Mouse (Mus musculus): ENCODE results near the gene Rnase1. TPM values are rescaled to one million over a fixed set of nuclear protein-coding genes. Genes with fewer than 3 reads are reported as not detected.

Rnase1 gene
- polyA plus RNA-seq, 1 experiment, result not detected

GRCm38 (mm10) chr14:51130315-51130940, 16.2 kb downstream of the Rnase1 start:
- H3K4me3 ChIP-seq (replicated peaks; ENCODE audit: control insufficient read depth, low read depth, low read length), result peak overlapping the region; percentile 60
- WGBS, result 26% methylated on average over 9 of the region's 9 CpGs
- TF ChIP-seq CTCF (IDR thresholded peaks at IDR 0.05; ENCODE audit: control insufficient read depth, insufficient read depth, low read length) (no peak), POLR2A (IDR thresholded peaks at IDR 0.05; ENCODE audit: borderline replicate concordance, control insufficient read depth, low read depth, low read length) (0 out of 2 replicates have a peak, but pooled peaks have one; percentile 28)
- H3K27ac ChIP-seq (ENCODE audit: control insufficient read depth, insufficient read depth, low read depth, low read length, poor library complexity), result peak overlapping the region; percentile 70; the same call in 1 of the 2 replicates
- peaks cover 16% of the 10 kb centered on the region for H3K4me1 ChIP-seq (ENCODE audit: control insufficient read depth, insufficient read depth, low read length)

DNA sequence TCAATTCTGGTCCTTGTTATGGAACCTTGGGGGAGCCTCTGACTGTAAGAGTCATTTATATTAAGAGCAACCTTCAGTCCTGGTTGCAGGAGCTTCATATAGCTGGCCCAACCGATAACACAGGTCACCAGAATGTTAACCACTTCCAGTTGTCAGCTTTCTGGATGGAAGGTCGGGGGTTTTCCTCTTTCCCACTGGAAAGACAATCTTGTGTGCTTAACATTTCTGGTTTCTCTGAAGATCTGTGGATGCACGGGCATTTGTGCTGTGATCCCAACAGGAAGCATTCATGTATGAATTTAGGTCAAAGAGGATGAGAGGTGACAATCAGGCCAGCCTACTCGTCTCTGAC, 17.0 kb downstream of the Rnase1 start:
- peaks cover 16% of the 10 kb centered on the region for H3K4me1 ChIP-seq (ENCODE audit: control insufficient read depth, insufficient read depth, low read length)
- 13% methylated on average over 4 of the region's 4 CpGs for WGBS
- peak overlapping the region; percentile 92; the same call in 1 of the 2 replicates for H3K27ac ChIP-seq (ENCODE audit: control insufficient read depth, insufficient read depth, low read depth, low read length, poor library complexity)
- TF ChIP-seq POLR2A (IDR thresholded peaks at IDR 0.05; ENCODE audit: borderline replicate concordance, control insufficient read depth, low read depth, low read length), result no peak
- no peak for TF ChIP-seq CTCF (IDR thresholded peaks at IDR 0.05; ENCODE audit: control insufficient read depth, insufficient read depth, low read length)
- H3K4me3 ChIP-seq (replicated peaks; ENCODE audit: control insufficient read depth, low read depth, low read length), result peak overlapping the region; percentile 48

- peaks cover 16% of the 10 kb centered on the region for H3K4me1 ChIP-seq (ENCODE audit: control insufficient read depth, insufficient read depth, low read length)
- 12% methylated on average over 9 of the region's 9 CpGs for WGBS
- H3K4me3 ChIP-seq (replicated peaks; ENCODE audit: control insufficient read depth, low read depth, low read length), result peak overlapping the region; percentile 72
- TF ChIP-seq POLR2A (IDR thresholded peaks at IDR 0.05; ENCODE audit: borderline replicate concordance, control insufficient read depth, low read depth, low read length) (no peak), CTCF (IDR thresholded peaks at IDR 0.05; ENCODE audit: control insufficient read depth, insufficient read depth, low read length) (no peak)
- H3K27ac ChIP-seq (ENCODE audit: control insufficient read depth, insufficient read depth, low read depth, low read length, poor library complexity), result peak overlapping the region; percentile 92
These were observed 17.6 kb downstream of the Rnase1 start for GRCm38 (mm10) chr14:51128775-51129623.

GRCm38 (mm10) chr14:51127648-51128258, 18.8 kb downstream of the Rnase1 start:
- Histone ChIP-seq H3K27ac (ENCODE audit: control insufficient read depth, insufficient read depth, low read depth, low read length, poor library complexity) (peak overlapping the region; percentile 82), H3K4me3 (replicated peaks; ENCODE audit: control insufficient read depth, low read depth, low read length) (no peak overlapping the region), H3K4me1 (ENCODE audit: control insufficient read depth, insufficient read depth, low read length) (peaks cover 15% of the 10 kb centered on the region)
- WGBS, result 40% methylated on average over 2 of the region's 2 CpGs
- TF ChIP-seq POLR2A (IDR thresholded peaks at IDR 0.05; ENCODE audit: borderline replicate concordance, control insufficient read depth, low read depth, low read length) (peak; percentile 37; the same call in 1 of the 2 replicates), CTCF (IDR thresholded peaks at IDR 0.05; ENCODE audit: control insufficient read depth, insufficient read depth, low read length) (no peak)

GRCm38 (mm10) chr14:51125684-51126083, 20.9 kb downstream of the Rnase1 start:
- H3K4me3 ChIP-seq (replicated peaks; ENCODE audit: control insufficient read depth, low read depth, low read length), result no peak overlapping the region
- peaks cover 7% of the 10 kb centered on the region for H3K4me1 ChIP-seq (ENCODE audit: control insufficient read depth, insufficient read depth, low read length)
- WGBS, result 86% methylated on average over 6 of the region's 6 CpGs
- no peak overlapping the region; the same call in 1 of the 2 replicates for H3K27ac ChIP-seq (ENCODE audit: control insufficient read depth, insufficient read depth, low read depth, low read length, poor library complexity)
- TF ChIP-seq CTCF (IDR thresholded peaks at IDR 0.05; ENCODE audit: control insufficient read depth, insufficient read depth, low read length) (no peak), POLR2A (IDR thresholded peaks at IDR 0.05; ENCODE audit: borderline replicate concordance, control insufficient read depth, low read depth, low read length) (no peak)

DNA sequence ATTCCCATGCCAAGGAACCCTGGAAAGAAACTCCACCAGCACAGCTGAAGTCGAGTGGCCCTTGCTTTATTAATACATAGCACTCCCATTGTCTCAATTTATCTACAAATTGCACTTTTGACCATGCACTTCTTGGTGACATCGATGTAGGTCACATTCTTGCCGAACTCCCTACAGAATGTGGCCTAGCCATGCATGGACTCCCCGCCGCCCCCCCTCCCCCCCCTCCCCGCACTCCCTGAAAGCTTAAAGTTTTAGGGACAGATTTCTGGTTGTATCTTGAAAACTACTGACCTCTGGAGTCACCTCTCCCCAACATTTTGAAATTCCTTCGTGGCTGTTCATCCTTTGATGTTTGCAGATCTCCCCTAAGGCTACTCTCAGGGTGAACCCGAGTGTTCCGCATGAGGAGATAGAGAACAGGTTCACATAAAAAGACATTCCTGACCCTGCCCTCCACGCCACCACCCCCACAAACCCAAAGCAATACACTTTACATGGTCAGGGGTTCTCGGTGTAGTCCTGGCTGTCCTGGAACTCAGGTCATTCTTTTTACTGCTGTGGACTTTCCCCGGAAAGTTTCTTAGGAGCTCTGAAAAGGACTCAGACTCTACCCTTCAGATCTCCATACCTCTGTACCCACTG, 32.5 kb downstream of the Rnase1 start, which contains the start of gene Eddm3b:
TSS of gene Eddm3b (plus strand) at position 511 of the 645 bp plus-strand sequence.
- no peaks in the 10 kb centered on the region; the same call in 1 of the 2 replicates for H3K4me1 ChIP-seq (ENCODE audit: control insufficient read depth, insufficient read depth, low read length)
- no peak within 1 kb of the TSS for H3K27ac ChIP-seq (ENCODE audit: control insufficient read depth, insufficient read depth, low read depth, low read length, poor library complexity)
- no peak within 1 kb of the TSS for H3K4me3 ChIP-seq (replicated peaks; ENCODE audit: control insufficient read depth, low read depth, low read length)
- no peak for TF ChIP-seq POLR2A (IDR thresholded peaks at IDR 0.05; ENCODE audit: borderline replicate concordance, control insufficient read depth, low read depth, low read length)
- no peak for TF ChIP-seq CTCF (IDR thresholded peaks at IDR 0.05; ENCODE audit: control insufficient read depth, insufficient read depth, low read length)
- WGBS, result 77% methylated on average over 12 of the region's 12 CpGs

- 81% methylated on average over 9 of the region's 9 CpGs for WGBS
- H3K27ac ChIP-seq (ENCODE audit: control insufficient read depth, insufficient read depth, low read depth, low read length, poor library complexity), result no peak overlapping the region
- TF ChIP-seq CTCF (IDR thresholded peaks at IDR 0.05; ENCODE audit: control insufficient read depth, insufficient read depth, low read length) (no peak), POLR2A (IDR thresholded peaks at IDR 0.05; ENCODE audit: borderline replicate concordance, control insufficient read depth, low read depth, low read length) (no peak)
- no peak overlapping the region for H3K4me3 ChIP-seq (replicated peaks; ENCODE audit: control insufficient read depth, low read depth, low read length)
- no peaks in the 10 kb centered on the region; the same call in 1 of the 2 replicates for H3K4me1 ChIP-seq (ENCODE audit: control insufficient read depth, insufficient read depth, low read length)
These were observed 33.1 kb downstream of the Rnase1 start for GRCm38 (mm10) chr14:51113476-51113875.
